Mouse (Mus musculus) erythroblast, adult 5-6 weeks (primary cell): Measurements from ENCODE around the gene Wfdc5. TPM values are rescaled to one million over a fixed set of nuclear protein-coding genes. Genes with fewer than 3 reads are reported as not detected.
"Not testable (repeated sequence)": the region's sequence is repeated elsewhere in the genome, so short reads cannot be mapped to it uniquely, and the experiment has no call there.

Experiments used
- ATAC-seq: replicated peaks from 2 replicates; pipeline ENCODE4 v1.8.0; 2016; ENCODE audit warnings: moderate number of reproducible peaks, mild to moderate bottlenecking, moderate TSS enrichment, inconsistent platforms; ENCODE audit not compliant: poor library complexity, low FRiP score, severe bottlenecking
- total RNA-seq, 2 experiments: library from RNA; stranded (forward) in 1 of 2; stranded (reverse) in 1 of 2; fragments of 150-400 nt in 1 of 2; fragments of 200-764, 138-1000 nt in 1 of 2; gene quantifications; 2 replicates each; pipeline versions ENCODE4 v1.2.3 to v1.2.4; 2015 to 2017; ENCODE audit warnings: low replicate concordance in 2 of 2

Gene Wfdc5
- total RNA-seq (2015; ENCODE audit: low replicate concordance) (not detected in 2 replicates), total RNA-seq (2017; ENCODE audit: low replicate concordance) (not detected in 2 replicates)

- no peak for ATAC-seq
Measured at GRCm38 (mm10) chr2:164182692-164183255, at the start of gene Wfdc5. Gene Wfdc5, minus strand, starts transcription at chr2:164182742.

DNA sequence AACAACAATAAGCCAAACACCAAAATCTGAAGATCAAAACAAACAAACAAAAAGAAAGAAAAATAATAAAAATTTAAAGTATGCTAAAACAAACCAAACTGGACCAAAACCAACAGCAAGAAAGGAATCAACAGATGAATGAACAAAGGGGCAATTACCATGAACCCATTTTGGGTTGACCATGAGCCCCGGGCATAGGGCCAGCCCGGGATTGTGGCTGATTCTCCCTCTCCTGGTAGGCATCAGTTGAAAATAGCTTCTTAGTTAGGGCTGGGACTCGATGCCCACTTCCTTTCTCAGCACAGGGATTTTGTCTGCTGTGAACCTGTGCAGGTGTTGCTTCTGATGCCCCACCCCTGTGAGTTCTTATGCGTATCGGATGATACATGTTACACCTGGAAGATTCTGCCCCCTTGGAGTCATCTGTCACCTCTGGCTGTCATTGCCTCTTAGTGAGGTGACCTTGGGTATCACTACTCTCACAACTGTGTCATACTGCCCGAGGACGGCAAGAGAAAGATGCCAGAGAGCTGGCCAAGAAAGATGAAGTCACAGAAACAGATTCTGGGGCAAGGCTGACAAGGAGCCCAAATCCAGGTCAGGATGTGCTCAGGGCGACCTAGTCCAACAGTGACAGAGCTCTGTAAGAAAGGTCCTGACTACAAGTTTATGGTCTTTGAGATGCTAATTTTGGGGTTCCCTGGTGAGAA is 46.0 kb upstream of the Wfdc5 start:
- no peak for ATAC-seq

- ATAC-seq = no peak
Measured at GRCm38 (mm10) chr2:164221522-164221921, 39.0 kb upstream of the Wfdc5 start, which contains the start of gene Wfdc15b. Gene Wfdc15b, minus strand, starts transcription at chr2:164221660.

- ATAC-seq = no peak
Measured at GRCm38 (mm10) chr2:164219295-164219694, 36.8 kb upstream of the Wfdc5 start.

GRCm38 (mm10) chr2:164212711-164213110 is 30.2 kb upstream of the Wfdc5 start:
- ATAC-seq = no peak

DNA sequence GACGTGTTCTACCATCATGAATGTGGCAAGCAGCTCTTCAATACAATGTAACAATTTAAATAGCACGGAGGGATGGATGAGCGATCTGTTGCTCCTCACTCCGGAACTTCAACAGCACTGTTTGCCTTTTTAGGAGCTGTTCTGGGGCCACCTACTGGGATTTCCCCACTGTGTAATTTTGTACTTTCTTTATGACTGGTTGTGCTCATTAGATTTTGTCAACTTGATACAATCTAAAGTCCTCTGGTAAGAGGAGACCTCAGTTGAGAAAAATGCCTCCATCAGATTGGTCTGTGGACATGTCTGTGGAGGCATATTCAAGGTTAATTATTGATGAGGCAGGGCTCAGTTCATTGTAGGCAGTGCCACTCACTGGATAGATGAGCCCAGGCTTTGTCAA is 28.4 kb upstream of the Wfdc5 start:
- no peak for ATAC-seq

DNA sequence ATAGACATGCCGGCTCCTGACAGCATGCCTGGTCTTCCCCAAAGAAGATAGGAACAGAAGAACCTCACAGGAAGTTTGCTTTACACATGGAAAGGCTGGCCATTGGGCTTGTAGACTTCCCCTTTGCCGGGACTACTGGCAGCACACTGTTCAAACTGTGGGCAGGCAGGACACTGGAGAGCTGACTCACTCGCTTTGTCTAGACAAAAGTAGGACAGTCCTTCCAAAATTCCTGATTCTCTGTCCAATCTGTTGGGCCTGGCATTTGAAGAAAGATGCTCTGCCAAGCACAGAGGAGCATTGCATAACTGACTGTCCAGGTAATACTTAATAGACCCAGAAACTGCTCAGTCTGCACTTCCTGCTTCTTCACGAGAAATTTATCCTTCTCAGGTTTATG is 24.1 kb upstream of the Wfdc5 start:
- ATAC-seq = no peak

GRCm38 (mm10) chr2:164206011-164206410 is 23.5 kb upstream of the Wfdc5 start:
- not testable (repeated sequence) for ATAC-seq

DNA sequence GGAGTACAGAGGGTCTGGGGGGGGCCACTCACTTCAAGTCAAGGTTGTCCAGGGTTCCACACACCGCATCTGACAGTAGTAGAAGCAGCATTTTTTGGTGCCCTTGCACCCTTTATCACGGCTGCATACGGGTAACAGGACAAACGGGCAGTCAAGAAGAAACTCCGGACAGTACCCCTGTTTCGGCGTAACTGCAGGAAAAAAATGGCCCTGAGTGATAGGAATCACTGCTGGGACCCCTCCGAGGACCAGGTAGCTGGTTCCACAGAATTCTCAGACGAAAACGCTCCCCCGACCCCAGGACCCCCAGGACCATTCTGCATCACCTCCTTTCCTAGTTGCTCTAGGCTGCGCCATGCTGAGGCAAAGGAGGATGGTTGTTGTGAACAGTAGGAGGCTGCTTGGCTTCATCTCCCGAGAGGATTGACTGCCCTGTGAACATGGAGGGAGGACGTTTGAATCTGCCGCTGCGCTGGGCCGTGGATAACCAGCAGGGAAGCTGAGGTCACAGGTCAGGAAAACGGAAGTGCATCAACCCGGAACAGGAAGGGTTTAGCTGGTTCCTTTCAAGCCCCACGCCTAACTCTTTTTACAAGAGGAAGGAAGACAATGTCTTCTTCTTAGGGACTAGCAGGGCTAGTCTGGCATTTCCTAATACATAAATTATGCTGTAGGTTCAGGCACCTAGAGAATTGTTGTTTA is 17.2 kb upstream of the Wfdc5 start, which contains the start of gene Wfdc15a:
Wfdc15a (minus strand) TSS at position 505 of the 702 bp plus-strand sequence.
- ATAC-seq = no peak

GRCm38 (mm10) chr2:164196700-164196990 is 14.1 kb upstream of the Wfdc5 start:
- no peak for ATAC-seq

- ATAC-seq = no peak
Measured at GRCm38 (mm10) chr2:164195971-164196699, 13.6 kb upstream of the Wfdc5 start.

DNA sequence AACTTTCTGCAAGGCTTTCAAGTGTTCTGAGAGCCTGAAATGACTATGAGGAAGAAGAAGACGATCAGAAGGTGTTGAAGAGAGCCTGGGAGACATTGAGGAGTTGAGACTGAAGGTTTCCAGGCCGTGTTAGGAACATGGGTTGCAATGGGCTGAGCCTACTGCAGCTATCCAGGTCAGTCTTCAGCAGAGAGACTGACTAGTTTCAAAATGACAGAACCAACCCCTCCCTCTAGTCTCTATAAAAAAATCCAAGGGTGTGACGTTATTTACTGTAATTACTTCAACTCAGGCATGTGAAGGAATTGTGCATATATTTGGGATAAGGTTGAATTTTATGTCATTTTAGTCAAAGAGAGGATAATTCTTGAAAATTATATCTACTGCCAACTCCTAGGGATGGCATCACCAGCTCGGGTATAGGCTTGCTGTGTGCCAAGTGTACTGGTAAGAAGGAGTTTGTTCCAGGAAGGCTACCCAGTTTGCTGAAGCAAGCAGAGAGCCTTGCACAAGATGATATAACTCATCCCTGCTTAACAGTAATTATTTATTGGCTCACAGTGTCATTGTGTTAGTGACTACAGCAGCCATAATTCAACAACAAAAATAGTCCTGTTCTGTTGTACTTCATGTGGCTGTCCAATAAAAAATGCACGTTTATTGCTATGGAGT is 12.6 kb upstream of the Wfdc5 start:
- no peak for ATAC-seq

GRCm38 (mm10) chr2:164192279-164192678 is 9.7 kb upstream of the Wfdc5 start:
- ATAC-seq = no peak

GRCm38 (mm10) chr2:164190576-164190975 is 8.0 kb upstream of the Wfdc5 start, which contains the start of gene Wfdc12:
Gene Wfdc12, minus strand, starts transcription at chr2:164190608.
- ATAC-seq = no peak

- ATAC-seq = peak; percentile 73; the same call in 1 of the 2 replicates
Measured at GRCm38 (mm10) chr2:164188722-164189121, 6.2 kb upstream of the Wfdc5 start.

DNA sequence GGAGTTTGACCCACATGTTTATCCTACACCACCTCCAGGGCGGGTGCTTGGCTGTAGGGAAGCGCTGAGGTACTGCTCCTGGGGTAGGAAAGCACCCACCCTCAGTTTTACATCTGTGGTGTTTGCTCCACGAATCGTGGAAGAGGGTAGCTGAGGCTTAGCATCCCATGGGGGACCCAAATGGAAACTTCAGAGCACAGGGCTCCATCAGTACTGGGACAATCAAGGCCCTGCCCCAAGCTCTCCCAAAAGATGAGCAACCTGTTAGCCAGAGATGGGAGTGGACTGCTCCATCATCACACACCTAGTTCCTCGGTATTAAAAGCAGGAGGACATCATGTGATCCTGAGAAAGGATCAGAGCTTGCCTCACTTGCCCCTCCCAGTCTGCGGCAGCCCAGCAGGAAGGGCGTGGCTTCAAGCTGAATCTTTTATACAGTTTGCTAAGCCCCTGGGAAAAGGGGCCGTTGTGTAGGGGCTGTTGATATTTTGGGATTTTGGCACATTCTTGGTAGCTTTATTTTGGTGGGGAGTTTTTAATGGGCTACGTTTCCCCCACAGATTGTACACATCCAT is 1.7 kb upstream of the Wfdc5 start:
- no peak for ATAC-seq

DNA sequence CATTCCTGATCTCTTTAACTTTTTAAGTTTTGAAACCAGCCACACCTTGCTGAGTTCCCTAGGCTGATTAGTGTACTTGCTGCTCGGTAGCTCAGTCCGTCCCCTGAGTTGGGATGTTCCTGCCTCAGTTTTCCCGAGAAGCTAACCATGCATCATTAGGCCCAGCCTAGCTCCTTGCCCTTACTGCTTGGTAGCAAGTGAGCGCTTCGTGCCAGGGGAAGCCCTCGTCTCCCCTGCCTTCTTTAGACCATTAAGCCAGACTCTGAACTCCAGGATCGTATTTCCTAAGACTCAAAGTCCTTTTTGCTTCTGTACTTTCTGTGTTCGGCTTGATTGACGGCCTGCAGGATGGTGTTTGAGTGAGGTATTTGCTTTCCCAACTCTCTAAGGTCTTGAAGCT is 798 bp upstream of the Wfdc5 start:
- no peak for ATAC-seq

DNA sequence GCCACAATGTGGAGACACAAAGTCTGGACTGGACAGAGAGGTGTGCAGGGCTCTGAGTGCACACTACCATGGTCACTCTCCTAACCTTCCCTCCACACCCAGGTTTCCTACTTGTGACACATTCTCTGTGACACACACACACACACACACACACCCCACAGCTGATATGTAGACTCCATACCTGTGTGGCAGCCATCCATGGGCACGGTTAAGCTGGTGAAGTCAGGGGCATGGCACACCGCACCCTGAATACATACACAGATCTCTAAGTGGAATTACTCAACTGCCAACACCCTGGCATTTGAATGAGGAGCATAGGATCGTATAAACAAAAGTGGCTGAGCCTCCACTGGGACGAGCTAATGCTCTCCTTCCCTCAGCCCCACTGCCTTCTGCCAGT is 1.8 kb downstream of the Wfdc5 start:
- ATAC-seq = no peak

DNA sequence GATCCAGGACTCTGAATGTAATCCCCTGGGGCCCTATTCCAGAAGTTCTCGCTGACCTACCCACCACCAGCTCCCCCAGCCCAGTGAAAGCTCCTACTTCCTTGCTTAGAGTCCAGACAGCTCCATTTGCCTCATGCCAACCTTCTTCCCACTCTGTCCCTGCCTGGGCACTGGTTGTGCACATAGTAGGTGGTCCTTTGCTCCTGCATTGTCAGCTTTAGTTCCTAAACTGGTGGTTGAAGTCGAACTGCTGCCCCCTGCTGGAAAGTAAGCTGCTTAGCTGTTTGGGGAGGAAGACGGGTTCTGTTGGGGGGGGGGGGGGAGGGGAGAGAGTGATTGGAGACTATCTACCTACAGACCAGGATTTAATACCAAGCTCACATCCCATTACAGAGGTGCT is 2.4 kb downstream of the Wfdc5 start:
- no peak for ATAC-seq
